Mouse (Mus musculus): Measurements from ENCODE around the gene Tmem54. TPM values are rescaled to one million over a fixed set of nuclear protein-coding genes. Genes with fewer than 3 reads are reported as not detected.

Tmem54 gene
- polyA plus RNA-seq, 1 experiment from 2014 or later = 45.9 TPM

DNA sequence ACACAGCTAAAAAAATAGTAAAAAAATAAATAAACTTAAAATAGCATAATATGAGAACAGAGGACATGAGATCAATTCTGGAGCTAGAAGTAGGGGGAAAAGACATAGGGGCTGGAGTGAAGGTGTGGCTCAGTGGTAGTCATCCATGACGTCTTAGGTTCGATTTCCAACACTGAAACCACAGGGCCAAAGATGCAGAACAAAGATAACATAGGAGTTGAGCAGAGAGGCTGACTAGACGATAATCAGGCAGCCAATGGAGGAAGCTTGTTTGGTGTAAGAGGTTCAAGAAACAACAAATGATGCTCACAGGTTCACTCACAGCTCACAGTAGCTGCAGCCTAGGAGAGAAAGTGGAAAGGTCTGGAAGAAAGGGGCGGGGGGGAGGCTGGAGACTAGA, 35.5 kb downstream of the Tmem54 start:
- H3K4me1 ChIP-seq (replicated peaks; ENCODE audit: control insufficient read depth, insufficient read depth, low read length) = 0 out of 2 replicates have a peak, but pooled peaks cover 10% of the 10 kb centered on the region
- H3K36me3 ChIP-seq (ENCODE audit: control insufficient read depth, insufficient read depth, low read length) = 0 out of 2 replicates have a peak, but pooled peaks cover 2% of the 10 kb centered on the region
- H3K9me3 ChIP-seq (ENCODE audit: control insufficient read depth, low read length) = no peaks in the 10 kb centered on the region
- H3K4me2 ChIP-seq (ENCODE audit: low read length) = no peak overlapping the region
- ATAC-seq (replicated peaks; ENCODE audit: low FRiP score, low TSS enrichment, low read depth) (no peak), DNase-seq (ENCODE audit: low spot score) (no peak)
- no peak overlapping the region for H3K9ac ChIP-seq (ENCODE audit: low read length)
- 81% methylated on average over 4 of the region's 4 CpGs for WGBS
- no peak overlapping the region for H3K27ac ChIP-seq (ENCODE audit: low read depth)
- H3K27me3 ChIP-seq (replicated peaks; ENCODE audit: control insufficient read depth, insufficient read depth, low read length) = peaks cover 27% of the 10 kb centered on the region
- no peak overlapping the region for H3K4me3 ChIP-seq (ENCODE audit: low read depth, low read length)

DNA sequence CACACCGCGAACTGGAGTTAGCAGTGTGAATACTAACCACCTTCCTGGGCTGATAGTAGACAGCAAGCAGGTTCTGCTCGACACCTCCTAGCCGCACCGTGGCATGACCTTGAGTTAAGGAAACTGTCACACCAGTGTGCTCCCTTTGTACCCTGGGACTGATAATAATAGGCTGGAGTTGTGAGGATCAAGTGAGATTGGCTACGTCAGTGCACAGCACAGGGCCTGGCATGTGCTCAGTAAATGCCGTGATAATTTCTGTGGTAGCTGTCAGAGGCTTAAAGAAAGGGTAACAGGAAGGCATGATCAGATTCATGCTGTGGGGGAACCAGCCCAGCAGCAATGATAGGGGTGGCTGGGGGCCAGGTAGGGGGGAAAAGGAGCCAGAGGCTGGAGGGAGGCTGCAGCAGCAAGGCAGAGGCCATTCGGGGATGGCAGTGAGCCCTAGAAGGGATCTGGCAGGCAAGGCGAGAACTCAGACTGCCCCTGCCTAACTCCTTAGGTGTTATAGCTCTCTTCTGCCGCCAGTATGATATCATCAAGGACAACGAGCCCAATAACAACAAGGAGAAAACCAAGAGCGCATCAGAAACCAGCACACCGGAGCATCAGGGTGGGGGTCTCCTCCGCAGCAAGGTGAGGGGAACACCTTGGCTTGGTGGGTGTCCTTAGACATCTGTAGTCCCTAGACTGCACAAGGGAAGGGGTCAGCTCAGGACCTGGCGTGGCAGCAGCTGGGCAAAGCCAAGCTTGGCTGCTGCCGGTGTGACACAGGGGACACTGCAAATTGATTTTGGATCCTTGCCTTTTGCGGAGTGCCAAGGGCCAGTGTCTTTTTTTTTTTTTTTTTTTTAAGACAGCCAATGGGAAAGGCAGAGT, 36.5 kb downstream of the Tmem54 start:
- H3K27ac ChIP-seq (ENCODE audit: low read depth) = no peak overlapping the region
- peaks cover 20% of the 10 kb centered on the region for H3K27me3 ChIP-seq (replicated peaks; ENCODE audit: control insufficient read depth, insufficient read depth, low read length)
- H3K9me3 ChIP-seq (ENCODE audit: control insufficient read depth, low read length) = no peaks in the 10 kb centered on the region
- DNase-seq (ENCODE audit: low spot score) (no peak), ATAC-seq (replicated peaks; ENCODE audit: low FRiP score, low TSS enrichment, low read depth) (no peak)
- H3K9ac ChIP-seq (ENCODE audit: low read length) = no peak overlapping the region
- WGBS = 77% methylated on average over 17 of the region's 17 CpGs
- H3K4me2 ChIP-seq (ENCODE audit: low read length) = no peak overlapping the region
- 0 out of 2 replicates have a peak, but pooled peaks cover 2% of the 10 kb centered on the region for H3K36me3 ChIP-seq (ENCODE audit: control insufficient read depth, insufficient read depth, low read length)
- peaks cover 13% of the 10 kb centered on the region; the same call in 1 of the 2 replicates for H3K4me1 ChIP-seq (replicated peaks; ENCODE audit: control insufficient read depth, insufficient read depth, low read length)
- no peak overlapping the region for H3K4me3 ChIP-seq (ENCODE audit: low read depth, low read length)

GRCm38 (mm10) chr4:129142439-129143045, 37.2 kb downstream of the Tmem54 start:
- ATAC-seq (replicated peaks; ENCODE audit: low FRiP score, low TSS enrichment, low read depth) (no peak), DNase-seq (ENCODE audit: low spot score) (no peak)
- 0 out of 2 replicates have a peak, but pooled peaks cover 2% of the 10 kb centered on the region for H3K36me3 ChIP-seq (ENCODE audit: control insufficient read depth, insufficient read depth, low read length)
- H3K27me3 ChIP-seq (replicated peaks; ENCODE audit: control insufficient read depth, insufficient read depth, low read length) = peaks cover 13% of the 10 kb centered on the region; the same call in 1 of the 2 replicates
- H3K27ac ChIP-seq (ENCODE audit: low read depth) = no peak overlapping the region
- H3K9ac ChIP-seq (ENCODE audit: low read length) = no peak overlapping the region
- no peak overlapping the region for H3K4me2 ChIP-seq (ENCODE audit: low read length)
- no peaks in the 10 kb centered on the region for H3K9me3 ChIP-seq (ENCODE audit: control insufficient read depth, low read length)
- no peak overlapping the region for H3K4me3 ChIP-seq (ENCODE audit: low read depth, low read length)
- peaks cover 14% of the 10 kb centered on the region; the same call in 1 of the 2 replicates for H3K4me1 ChIP-seq (replicated peaks; ENCODE audit: control insufficient read depth, insufficient read depth, low read length)
- 92% methylated on average over 11 of the region's 11 CpGs for WGBS

DNA sequence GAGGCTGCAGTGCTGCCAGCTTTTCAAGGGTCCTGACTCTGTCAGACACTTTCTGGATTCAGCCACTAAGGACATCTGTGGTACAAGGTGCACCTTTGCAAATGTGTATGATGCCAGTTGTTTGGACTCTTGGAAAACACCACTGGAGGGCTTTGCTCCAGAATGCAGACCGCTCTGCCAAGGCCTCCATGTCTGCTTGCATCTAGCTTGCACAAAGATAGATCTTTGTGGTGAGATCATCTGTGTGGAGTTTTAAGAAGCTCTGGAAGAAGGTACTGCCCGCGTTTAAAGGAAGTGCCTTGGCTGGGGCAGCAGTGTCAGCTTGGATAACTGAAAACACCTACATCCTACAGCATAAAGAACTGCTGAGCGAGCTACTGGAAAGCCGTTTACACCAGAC, 38.2 kb downstream of the Tmem54 start:
- no peak for ATAC-seq (replicated peaks; ENCODE audit: low FRiP score, low TSS enrichment, low read depth)
- no peak overlapping the region for H3K27ac ChIP-seq (ENCODE audit: low read depth)
- no peak overlapping the region for H3K9ac ChIP-seq (ENCODE audit: low read length)
- H3K9me3 ChIP-seq (ENCODE audit: control insufficient read depth, low read length) = no peaks in the 10 kb centered on the region
- 80% methylated on average over 5 of the region's 5 CpGs for WGBS
- peaks cover 14% of the 10 kb centered on the region; the same call in 1 of the 2 replicates for H3K4me1 ChIP-seq (replicated peaks; ENCODE audit: control insufficient read depth, insufficient read depth, low read length)
- DNase-seq (ENCODE audit: low spot score) = no peak
- 0 out of 2 replicates have a peak, but pooled peaks cover 5% of the 10 kb centered on the region for H3K27me3 ChIP-seq (replicated peaks; ENCODE audit: control insufficient read depth, insufficient read depth, low read length)
- H3K36me3 ChIP-seq (ENCODE audit: control insufficient read depth, insufficient read depth, low read length) = peaks cover 5% of the 10 kb centered on the region
- no peak overlapping the region for H3K4me3 ChIP-seq (ENCODE audit: low read depth, low read length)
- H3K4me2 ChIP-seq (ENCODE audit: low read length) = no peak overlapping the region

DNA sequence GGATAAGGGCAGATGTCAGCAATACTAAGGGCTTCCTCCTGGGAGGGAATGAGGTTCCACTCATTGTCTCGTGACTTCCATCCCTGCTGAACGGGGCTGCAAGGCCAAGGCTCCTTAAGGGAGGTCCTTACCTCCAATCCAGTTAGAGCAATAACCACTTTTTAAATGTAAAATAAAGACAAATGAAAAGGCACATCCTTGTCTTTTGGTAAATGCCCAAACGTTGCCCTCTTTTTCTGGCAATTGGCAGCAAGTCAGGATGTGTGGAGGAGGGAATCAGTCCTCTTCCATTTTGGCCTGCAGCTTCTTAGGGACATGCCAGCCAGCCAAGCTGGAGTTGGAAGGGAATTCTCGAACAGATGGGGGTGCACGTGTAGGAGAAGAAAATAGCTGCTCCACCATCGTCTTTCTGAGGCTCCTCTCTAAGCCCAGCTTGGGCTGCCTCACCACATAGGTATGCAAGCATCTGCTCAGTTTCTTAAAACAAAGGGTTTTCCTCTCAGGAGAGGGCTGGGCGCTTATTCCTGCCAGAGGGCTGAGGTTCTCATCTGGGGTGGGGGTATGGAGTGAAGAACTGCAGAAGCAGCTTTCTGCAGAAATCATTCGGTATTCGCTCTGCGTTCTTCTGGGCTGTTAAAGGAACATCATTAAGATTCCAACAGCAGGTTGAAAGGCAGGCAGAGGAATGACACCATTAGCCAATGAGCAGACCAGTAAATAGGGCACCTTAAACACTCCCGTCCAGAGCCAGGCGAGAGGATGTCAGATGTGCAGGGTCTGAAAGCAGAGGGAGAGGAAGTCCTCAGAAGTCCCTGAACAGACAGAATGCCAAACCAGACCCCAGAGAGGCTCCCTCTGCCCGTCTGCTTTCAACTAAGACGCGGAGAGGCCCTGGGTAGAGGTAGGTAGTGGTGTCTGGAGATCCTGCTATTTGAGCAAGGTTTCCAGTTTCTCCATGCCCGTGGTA, 39.3 kb downstream of the Tmem54 start:
- no peak for DNase-seq (ENCODE audit: low spot score)
- Histone ChIP-seq H3K36me3 (ENCODE audit: control insufficient read depth, insufficient read depth, low read length) (peaks cover 16% of the 10 kb centered on the region), H3K9ac (ENCODE audit: low read length) (no peak overlapping the region), H3K27me3 (replicated peaks; ENCODE audit: control insufficient read depth, insufficient read depth, low read length) (no peaks in the 10 kb centered on the region), H3K4me2 (ENCODE audit: low read length) (no peak overlapping the region), H3K4me3 (ENCODE audit: low read depth, low read length) (no peak overlapping the region), H3K4me1 (replicated peaks; ENCODE audit: control insufficient read depth, insufficient read depth, low read length) (peaks cover 14% of the 10 kb centered on the region; the same call in 1 of the 2 replicates), H3K9me3 (ENCODE audit: control insufficient read depth, low read length) (no peaks in the 10 kb centered on the region), H3K27ac (ENCODE audit: low read depth) (peak overlapping the region; percentile 20; the same call in 1 of the 2 replicates)
- WGBS = 44% methylated on average over 16 of the region's 16 CpGs
- ATAC-seq (replicated peaks; ENCODE audit: low FRiP score, low TSS enrichment, low read depth) = peak; percentile 72

GRCm38 (mm10) chr4:129145411-129145810, 40.1 kb downstream of the Tmem54 start:
- H3K36me3 ChIP-seq (ENCODE audit: control insufficient read depth, insufficient read depth, low read length) = peaks cover 24% of the 10 kb centered on the region
- WGBS = 57% methylated on average over 4 of the region's 4 CpGs
- ATAC-seq (replicated peaks; ENCODE audit: low FRiP score, low TSS enrichment, low read depth) (no peak), DNase-seq (ENCODE audit: low spot score) (peak; percentile 38)
- H3K27ac ChIP-seq (ENCODE audit: low read depth) = peak overlapping the region; percentile 8; the same call in 1 of the 2 replicates
- H3K9ac ChIP-seq (ENCODE audit: low read length) = no peak overlapping the region
- H3K4me1 ChIP-seq (replicated peaks; ENCODE audit: control insufficient read depth, insufficient read depth, low read length) = peaks cover 14% of the 10 kb centered on the region; the same call in 1 of the 2 replicates
- H3K9me3 ChIP-seq (ENCODE audit: control insufficient read depth, low read length) = no peaks in the 10 kb centered on the region
- H3K4me2 ChIP-seq (ENCODE audit: low read length) = no peak overlapping the region
- no peaks in the 10 kb centered on the region for H3K27me3 ChIP-seq (replicated peaks; ENCODE audit: control insufficient read depth, insufficient read depth, low read length)
- H3K4me3 ChIP-seq (ENCODE audit: low read depth, low read length) = no peak overlapping the region

DNA sequence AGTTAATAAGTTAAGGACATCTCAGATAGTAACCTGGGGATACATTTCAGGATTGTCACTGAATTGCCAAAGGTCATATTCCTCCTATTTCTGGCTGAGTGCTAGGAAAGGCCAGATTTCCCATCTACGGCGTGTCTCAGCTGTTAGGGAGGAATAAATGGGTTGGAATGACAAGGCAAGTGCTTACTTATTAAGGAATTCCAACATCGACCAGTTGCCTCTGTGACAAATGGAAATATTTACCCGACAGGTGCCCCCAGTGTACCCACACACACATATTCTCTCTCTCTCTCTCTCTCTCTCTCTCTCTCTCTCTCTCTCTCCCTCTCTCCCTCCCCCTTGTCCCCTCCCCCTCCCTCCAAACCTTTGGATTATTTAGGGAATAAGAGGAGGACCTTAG, 40.6 kb downstream of the Tmem54 start:
- Histone ChIP-seq H3K36me3 (ENCODE audit: control insufficient read depth, insufficient read depth, low read length) (peaks cover 29% of the 10 kb centered on the region), H3K27me3 (replicated peaks; ENCODE audit: control insufficient read depth, insufficient read depth, low read length) (no peaks in the 10 kb centered on the region), H3K27ac (ENCODE audit: low read depth) (no peak overlapping the region), H3K9me3 (ENCODE audit: control insufficient read depth, low read length) (no peaks in the 10 kb centered on the region), H3K4me1 (replicated peaks; ENCODE audit: control insufficient read depth, insufficient read depth, low read length) (peaks cover 14% of the 10 kb centered on the region; the same call in 1 of the 2 replicates), H3K9ac (ENCODE audit: low read length) (no peak overlapping the region), H3K4me3 (ENCODE audit: low read depth, low read length) (no peak overlapping the region), H3K4me2 (ENCODE audit: low read length) (no peak overlapping the region)
- DNase-seq (ENCODE audit: low spot score) (no peak), ATAC-seq (replicated peaks; ENCODE audit: low FRiP score, low TSS enrichment, low read depth) (no peak)
- 59% methylated on average over 4 of the region's 4 CpGs for WGBS

- Histone ChIP-seq H3K27me3 (replicated peaks; ENCODE audit: control insufficient read depth, insufficient read depth, low read length) (no peaks in the 10 kb centered on the region), H3K9me3 (ENCODE audit: control insufficient read depth, low read length) (no peaks in the 10 kb centered on the region), H3K36me3 (ENCODE audit: control insufficient read depth, insufficient read depth, low read length) (peaks cover 33% of the 10 kb centered on the region), H3K4me1 (replicated peaks; ENCODE audit: control insufficient read depth, insufficient read depth, low read length) (peaks cover 11% of the 10 kb centered on the region; the same call in 1 of the 2 replicates), H3K9ac (ENCODE audit: low read length) (no peak overlapping the region), H3K27ac (ENCODE audit: low read depth) (no peak overlapping the region), H3K4me3 (ENCODE audit: low read depth, low read length) (no peak overlapping the region), H3K4me2 (ENCODE audit: low read length) (no peak overlapping the region)
- no peak for DNase-seq (ENCODE audit: low spot score)
- no peak for ATAC-seq (replicated peaks; ENCODE audit: low FRiP score, low TSS enrichment, low read depth)
- WGBS = 35% methylated on average over 2 of the region's 2 CpGs
These were observed 41.0 kb downstream of the Tmem54 start for GRCm38 (mm10) chr4:129146392-129146791.

Data from intestine, embryonic 14.5 days (tissue).